Mouse (Mus musculus) lung, embryonic 16.5 days (tissue): ENCODE data around the gene Olfr374. TPM values are rescaled to one million over a fixed set of nuclear protein-coding genes. Genes with fewer than 3 reads are reported as not detected.
A peak's percentile ranks its signal among the peaks of the same experiment; 100 is the strongest.

Experiments
- ATAC-seq: fragments of 200-750 bp; cut with Nextera tagmentation; 2 replicates; pipeline ENCODE4 v1.8.0; 2017; ENCODE audit warnings: low read depth, mild to moderate bottlenecking, moderate library complexity
- H3K27ac ChIP-seq: fragments of 300-500 bp; sonication (generic); 2 replicates; pipeline ENCODE4 v1.5.1; 2014; ENCODE audit warnings: mild to moderate bottlenecking, control low read depth, low read length
- H3K27me3 ChIP-seq: fragments of 300-500 bp; sonication (generic); 2 replicates; pipeline ENCODE4 v1.6.1; 2014; ENCODE audit warnings: low read depth, low read length, mixed read lengths; ENCODE audit not compliant: control insufficient read depth, insufficient read depth
- H3K36me3 ChIP-seq: fragments of 300-500 bp; sonication (generic); 2 replicates; pipeline ENCODE4 v1.6.1; 2014; ENCODE audit warnings: low read length; ENCODE audit not compliant: control insufficient read depth, insufficient read depth
- H3K4me1 ChIP-seq: fragments of 300-500 bp; sonication (generic); replicated peaks from 2 replicates; pipeline ENCODE4 v1.6.1; 2014; ENCODE audit warnings: low read length, mixed read lengths; ENCODE audit not compliant: control insufficient read depth, insufficient read depth
- H3K4me2 ChIP-seq: fragments of 300-500 bp; sonication (generic); 2 replicates; pipeline ENCODE4 v1.6.1; 2014; ENCODE audit warnings: low read depth, low read length, control low read depth
- H3K4me3 ChIP-seq: fragments of 300-500 bp; sonication (generic); 2 replicates; pipeline ENCODE4 v1.5.1; 2014; ENCODE audit warnings: mild to moderate bottlenecking, low read length, control low read depth
- H3K9ac ChIP-seq: fragments of 300-500 bp; sonication (generic); 2 replicates; pipeline ENCODE4 v1.6.1; 2014; ENCODE audit warnings: low read length, control low read depth
- H3K9me3 ChIP-seq: fragments of 300-500 bp; sonication (generic); 2 replicates; pipeline ENCODE4 v1.6.1; 2016; ENCODE audit warnings: low read length; ENCODE audit not compliant: control insufficient read depth
- WGBS: fragments of 180-500 bp; shearing (Covaris S2); extraction: QIAGEN DNeasy Blood & Tissue Kit; methylation state at CpG from one replicate; pipeline ENCODE4 v1.1.7; 2014; 5-methylcytosine and 5-hydroxymethylcytosine counted together
- polyA plus RNA-seq: library from polyadenylated mRNA; unstranded; fragments of >200 nt; fragmentation: Nextera tagmentation; extraction: Ambion mirVana; gene quantifications from 2 replicates; pipeline ENCODE4 v1.2.1, GENCODE M21; 2015

Olfr374 gene
- polyA plus RNA-seq, 1 experiment from 2014 or later = not detected

DNA sequence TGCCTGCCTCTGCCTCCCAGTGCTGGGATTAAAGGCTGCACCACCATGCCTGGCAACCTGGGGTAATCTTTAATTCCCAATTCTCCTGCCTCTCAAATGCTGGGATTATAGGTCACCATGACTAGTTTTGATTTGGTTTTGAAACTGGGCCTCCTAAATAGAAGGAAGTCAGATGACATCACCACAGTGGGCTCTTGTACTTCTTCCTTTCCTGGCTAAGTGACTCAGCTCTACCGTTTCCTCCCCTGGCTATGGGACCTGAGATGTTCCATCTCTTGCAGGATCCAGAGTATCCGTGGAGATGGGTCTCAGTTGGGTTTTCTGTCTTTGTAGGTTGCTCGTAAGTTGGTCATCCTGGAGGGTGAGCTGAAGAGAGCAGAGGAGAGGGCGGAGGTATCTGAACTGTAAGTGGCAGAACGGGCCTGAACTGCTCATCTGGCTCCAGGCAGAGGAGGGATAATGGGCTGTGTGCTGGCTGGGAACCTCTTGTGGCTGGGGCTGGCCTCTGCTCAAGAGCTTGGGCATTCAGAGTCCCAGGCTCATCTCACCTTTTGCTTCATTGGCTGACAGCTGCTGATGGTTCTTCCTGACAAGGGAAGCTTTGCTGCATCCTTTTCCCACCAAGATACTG, 37.6 kb downstream of the Olfr374 start:
- Histone ChIP-seq H3K9me3 (no peaks in the 10 kb centered on the region), H3K4me3 (no peak overlapping the region), H3K4me2 (no peak overlapping the region), H3K36me3 (peaks cover 69% of the 10 kb centered on the region), H3K9ac (no peak overlapping the region), H3K27ac (no peak overlapping the region), H3K27me3 (no peaks in the 10 kb centered on the region), H3K4me1 (no peaks in the 10 kb centered on the region)
- WGBS = 86% methylated on average over 5 of the region's 5 CpGs
- ATAC-seq = no peak

DNA sequence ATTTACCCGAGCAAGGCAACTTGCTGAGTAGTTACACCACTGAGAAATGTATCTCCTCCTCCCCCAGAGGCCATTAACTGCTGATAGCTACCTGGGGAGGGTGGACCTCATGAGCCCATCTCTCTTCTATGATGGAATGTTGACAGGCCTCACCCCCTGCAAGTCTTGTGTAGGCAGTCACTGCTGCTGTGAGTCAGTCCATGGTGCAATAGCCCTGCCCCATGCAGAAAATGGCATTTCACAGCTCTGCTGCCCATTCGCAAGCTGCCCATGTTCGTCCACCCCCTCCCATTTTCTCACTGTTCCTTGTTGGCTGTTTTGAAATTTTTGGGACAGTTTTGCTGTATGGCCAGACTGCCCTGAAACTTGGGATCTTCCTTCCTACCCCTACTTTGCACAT, 38.7 kb downstream of the Olfr374 start:
- H3K27ac ChIP-seq = no peak overlapping the region
- H3K9me3 ChIP-seq = no peaks in the 10 kb centered on the region
- H3K4me3 ChIP-seq = no peak overlapping the region
- ATAC-seq = no peak
- WGBS = 84% methylated on average over 3 of the region's 3 CpGs
- H3K36me3 ChIP-seq = peaks cover 77% of the 10 kb centered on the region
- no peaks in the 10 kb centered on the region for H3K4me1 ChIP-seq
- H3K9ac ChIP-seq = no peak overlapping the region
- no peak overlapping the region for H3K4me2 ChIP-seq
- no peaks in the 10 kb centered on the region for H3K27me3 ChIP-seq

DNA sequence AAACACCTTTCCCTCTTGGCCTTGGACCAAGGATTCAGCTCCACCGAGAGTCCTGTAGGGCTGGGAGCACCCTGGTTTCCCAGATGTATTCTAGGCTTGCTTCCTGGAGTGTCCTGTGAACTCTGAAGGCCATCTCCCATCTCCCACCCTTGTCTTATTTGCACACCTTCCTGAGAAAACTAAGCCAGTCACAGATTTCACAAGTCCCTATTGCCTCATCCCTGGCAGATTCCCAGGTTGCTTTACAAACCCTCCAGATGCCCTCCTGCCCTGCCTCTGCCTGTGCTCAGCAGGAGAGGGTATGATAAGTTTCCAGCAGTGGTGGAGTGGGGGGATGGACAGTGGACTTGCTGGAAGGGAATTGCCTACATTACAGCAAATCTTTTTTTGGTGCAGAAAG, 39.2 kb downstream of the Olfr374 start:
- Histone ChIP-seq H3K4me3 (no peak overlapping the region), H3K4me1 (no peaks in the 10 kb centered on the region), H3K9ac (no peak overlapping the region), H3K36me3 (peaks cover 74% of the 10 kb centered on the region), H3K27me3 (no peaks in the 10 kb centered on the region), H3K27ac (no peak overlapping the region), H3K4me2 (no peak overlapping the region), H3K9me3 (no peaks in the 10 kb centered on the region)
- ATAC-seq = peak; percentile 24; the same call in 1 of the 2 replicates
- WGBS = 71% methylated on average over 1 of the region's 1 CpGs

DNA sequence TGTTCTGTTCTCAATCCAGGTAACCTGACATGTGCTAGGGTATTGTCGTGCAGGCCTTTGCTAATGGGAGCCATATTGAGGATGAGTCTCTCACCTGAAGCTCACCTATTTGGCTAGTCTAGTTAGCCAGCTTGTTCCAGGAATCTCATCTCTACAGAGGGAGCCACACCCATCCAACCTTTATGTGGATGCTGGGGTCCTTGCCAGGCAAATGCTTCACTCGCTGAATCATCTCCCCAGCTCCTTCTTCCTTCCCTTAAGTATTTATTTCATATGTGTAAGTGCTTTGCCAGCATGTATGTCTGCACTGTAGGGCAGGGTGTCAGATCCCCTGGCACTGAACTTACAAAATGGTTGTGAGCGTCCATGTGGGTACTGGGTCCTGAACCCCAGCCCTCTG, 39.7 kb downstream of the Olfr374 start:
- ATAC-seq = no peak
- H3K27ac ChIP-seq = no peak overlapping the region
- 78% methylated on average over 3 of the region's 3 CpGs for WGBS

DNA sequence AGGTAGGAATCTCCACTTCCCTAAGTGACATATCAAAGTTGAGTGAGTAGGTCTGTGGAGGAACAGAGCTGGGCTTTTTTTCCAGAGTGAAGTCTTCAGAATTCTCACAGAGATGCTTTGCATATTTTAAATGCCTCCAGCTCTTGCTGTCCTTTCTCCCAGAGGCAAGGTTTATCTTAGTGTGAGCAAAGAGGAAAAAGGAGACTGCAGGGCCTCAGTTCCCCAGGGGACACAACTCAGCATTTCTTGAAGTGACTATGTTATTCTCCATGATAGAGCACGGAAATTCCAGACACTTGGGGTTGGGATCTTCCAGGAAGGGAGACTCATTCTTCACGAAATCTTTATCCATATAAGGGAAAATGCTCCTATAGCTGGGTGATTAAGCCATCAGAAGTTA, 40.4 kb downstream of the Olfr374 start:
- no peak for ATAC-seq
- H3K4me3 ChIP-seq = no peak overlapping the region
- peaks cover 76% of the 10 kb centered on the region for H3K36me3 ChIP-seq
- WGBS = 71% methylated on average over 2 of the region's 2 CpGs
- H3K9ac ChIP-seq = no peak overlapping the region
- H3K27me3 ChIP-seq = no peaks in the 10 kb centered on the region
- no peak overlapping the region for H3K4me2 ChIP-seq
- H3K4me1 ChIP-seq = no peaks in the 10 kb centered on the region
- no peaks in the 10 kb centered on the region for H3K9me3 ChIP-seq
- no peak overlapping the region for H3K27ac ChIP-seq

More for the DNA sequence above, 39.7 kb downstream of the Olfr374 start:
- Histone ChIP-seq H3K9me3 (no peaks in the 10 kb centered on the region), H3K4me2 (no peak overlapping the region), H3K4me3 (no peak overlapping the region), H3K36me3 (peaks cover 73% of the 10 kb centered on the region), H3K4me1 (no peaks in the 10 kb centered on the region), H3K9ac (no peak overlapping the region), H3K27me3 (no peaks in the 10 kb centered on the region)

DNA sequence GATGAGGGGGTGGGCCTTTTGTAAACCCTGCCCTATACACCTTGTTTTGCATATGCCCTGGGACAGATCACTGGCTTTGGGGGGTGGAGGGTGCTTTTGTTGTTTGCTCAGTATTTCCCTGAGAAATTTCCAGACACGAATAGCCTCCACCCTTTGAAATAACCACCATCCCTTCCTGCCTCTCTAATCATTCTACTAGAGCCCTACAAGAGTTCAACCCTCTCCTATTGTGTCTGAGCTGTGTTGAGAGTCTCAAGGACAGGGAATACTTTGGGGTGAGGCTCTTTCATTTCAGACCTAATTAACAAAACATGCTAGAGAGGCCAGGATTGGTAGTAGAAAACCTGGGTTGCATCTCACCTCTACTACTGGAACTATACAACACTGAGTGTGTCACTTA, 42.2 kb downstream of the Olfr374 start:
- no peaks in the 10 kb centered on the region for H3K4me1 ChIP-seq
- no peaks in the 10 kb centered on the region for H3K27me3 ChIP-seq
- no peak overlapping the region for H3K4me3 ChIP-seq
- H3K36me3 ChIP-seq = peaks cover 70% of the 10 kb centered on the region
- H3K27ac ChIP-seq = no peak overlapping the region
- H3K9ac ChIP-seq = no peak overlapping the region
- WGBS = 76% methylated on average over 1 of the region's 1 CpGs
- no peaks in the 10 kb centered on the region for H3K9me3 ChIP-seq
- ATAC-seq = no peak
- no peak overlapping the region for H3K4me2 ChIP-seq

DNA sequence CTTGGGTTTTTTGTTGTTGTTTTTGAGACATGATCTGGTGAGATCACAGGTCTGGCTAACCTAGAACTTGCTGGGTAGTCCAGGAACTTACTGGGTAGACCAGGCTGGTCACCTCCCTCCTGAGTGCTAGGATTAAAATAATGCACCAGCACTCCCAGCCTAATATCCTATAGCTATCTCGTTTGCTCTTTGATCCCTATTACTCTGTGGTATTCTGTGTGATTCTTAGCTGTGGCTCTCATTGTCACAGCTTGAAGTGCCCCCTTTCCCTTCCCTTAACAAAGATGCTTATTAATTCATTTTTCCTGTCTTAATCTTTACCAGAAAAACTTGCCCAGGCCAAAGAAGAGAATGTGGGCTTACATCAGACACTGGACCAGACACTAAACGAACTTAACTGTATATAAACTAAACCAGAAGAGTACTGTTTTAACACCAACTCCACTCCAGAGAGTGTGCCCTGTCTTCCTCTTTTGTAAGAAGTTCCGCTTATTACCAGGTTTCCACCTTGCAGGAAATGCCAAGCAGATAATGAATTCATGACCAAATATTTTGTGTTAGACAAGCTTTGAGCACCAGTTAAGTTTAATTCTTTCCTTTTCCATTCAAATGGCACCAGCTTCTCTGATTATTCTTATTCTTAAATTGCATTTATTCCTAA, 44.7 kb downstream of the Olfr374 start:
- no peak overlapping the region for H3K4me3 ChIP-seq
- H3K4me2 ChIP-seq = no peak overlapping the region
- no peaks in the 10 kb centered on the region for H3K27me3 ChIP-seq
- no peaks in the 10 kb centered on the region for H3K9me3 ChIP-seq
- peaks cover 52% of the 10 kb centered on the region for H3K36me3 ChIP-seq
- H3K4me1 ChIP-seq = no peaks in the 10 kb centered on the region
- WGBS = 69% methylated on average over 3 of the region's 3 CpGs
- no peak overlapping the region for H3K9ac ChIP-seq
- no peak for ATAC-seq
- H3K27ac ChIP-seq = no peak overlapping the region

DNA sequence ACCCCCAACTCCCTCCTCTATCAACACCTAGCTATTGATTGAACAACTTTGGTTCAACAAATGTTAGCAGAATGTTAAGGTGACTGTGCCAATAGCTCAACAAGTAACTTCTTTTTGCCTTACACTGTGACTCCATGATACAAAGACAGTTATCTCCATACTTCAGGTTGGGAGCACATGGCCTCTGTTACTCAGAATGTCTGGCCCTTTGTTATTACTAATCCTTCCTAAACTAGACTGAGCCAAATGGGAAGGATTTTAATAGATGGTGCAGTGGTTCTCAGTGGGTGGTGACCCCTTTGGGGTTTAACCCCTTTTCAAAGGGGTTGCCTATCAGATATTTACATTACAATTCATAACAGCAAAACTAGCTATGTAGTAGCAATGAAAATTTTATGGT, 46.5 kb downstream of the Olfr374 start:
- Histone ChIP-seq H3K36me3 (peaks cover 36% of the 10 kb centered on the region), H3K4me1 (no peaks in the 10 kb centered on the region), H3K4me3 (no peak overlapping the region), H3K9ac (no peak overlapping the region), H3K4me2 (no peak overlapping the region), H3K27ac (no peak overlapping the region), H3K27me3 (no peaks in the 10 kb centered on the region), H3K9me3 (no peaks in the 10 kb centered on the region)
- ATAC-seq = no peak

DNA sequence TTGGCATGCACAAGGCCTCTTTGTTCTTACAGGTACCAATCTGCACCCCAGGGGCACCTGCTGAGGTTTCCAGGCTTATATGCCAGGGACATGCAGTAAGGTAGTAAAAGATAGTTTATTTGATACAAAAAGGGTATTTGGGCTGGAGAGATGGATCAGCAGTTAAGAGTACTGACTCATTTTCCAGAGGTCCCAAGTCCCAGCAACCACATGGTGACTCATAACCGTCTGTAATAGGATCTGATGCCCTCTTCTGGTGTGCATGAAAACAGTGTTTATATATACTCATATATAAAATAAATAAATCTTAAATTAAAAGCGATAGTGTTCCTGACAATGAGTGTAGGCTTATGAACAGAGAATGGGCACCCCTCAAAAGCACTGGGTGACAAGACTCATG, 51.3 kb downstream of the Olfr374 start:
- peaks cover 12% of the 10 kb centered on the region for H3K4me1 ChIP-seq
- peaks cover 9% of the 10 kb centered on the region; the same call in 1 of the 2 replicates for H3K36me3 ChIP-seq
- no peak overlapping the region for H3K27ac ChIP-seq
- no peaks in the 10 kb centered on the region for H3K27me3 ChIP-seq
- 53% methylated on average over 2 of the region's 2 CpGs for WGBS
- H3K9me3 ChIP-seq = no peaks in the 10 kb centered on the region
- no peak overlapping the region for H3K4me2 ChIP-seq
- no peak for ATAC-seq
- no peak overlapping the region for H3K4me3 ChIP-seq
- no peak overlapping the region for H3K9ac ChIP-seq
